Mouse (Mus musculus): ENCODE results near the gene 1190005I06Rik. TPM values are rescaled to one million over a fixed set of nuclear protein-coding genes. Genes with fewer than 3 reads are reported as not detected.
A peak's percentile ranks its signal among the peaks of the same experiment; 100 is the strongest.

Gene 1190005I06Rik
- polyA plus RNA-seq, 1 experiment from 2014 or later: 2.3 TPM

DNA sequence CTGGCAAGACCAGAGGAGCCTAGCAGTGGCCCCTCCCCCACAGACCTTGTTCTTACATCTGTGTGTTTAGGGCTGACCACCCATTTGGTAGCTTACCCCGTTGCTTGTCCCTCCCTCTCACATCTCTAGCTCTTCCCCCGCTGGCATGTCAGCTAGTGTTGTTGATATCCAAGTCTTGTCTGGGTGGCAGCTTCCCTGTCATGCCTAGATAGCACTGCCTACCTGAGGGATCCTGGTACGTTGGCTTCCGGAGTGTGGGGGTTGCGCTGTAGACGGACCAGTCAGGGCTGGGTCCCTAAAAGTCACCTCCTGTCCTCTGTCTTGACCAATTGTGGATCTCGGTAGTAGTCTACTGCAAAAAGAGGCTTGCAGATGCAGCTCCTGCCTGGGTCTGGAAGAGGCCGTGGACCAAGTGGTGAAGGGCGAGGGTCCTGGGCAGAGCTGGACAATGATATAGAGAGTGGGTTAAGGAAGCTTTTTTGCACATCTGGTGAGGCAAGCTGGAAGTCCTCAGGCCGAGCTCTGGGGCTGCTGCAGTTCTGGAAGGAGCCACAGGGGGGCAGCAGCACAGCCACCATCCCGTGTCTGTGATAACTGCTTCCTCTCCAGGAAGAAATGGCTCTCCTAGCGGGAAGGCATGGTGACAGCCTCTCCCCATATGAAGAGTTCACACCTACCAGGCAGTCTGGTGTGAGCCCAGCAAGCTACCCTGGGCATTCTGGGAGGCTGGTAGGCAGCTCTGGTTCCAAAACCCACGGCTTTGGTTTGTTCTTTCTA lies 77.3 kb downstream of the 1190005I06Rik start:
- peaks cover 9% of the 10 kb centered on the region for H3K4me1 ChIP-seq (replicated peaks; ENCODE audit: control insufficient read depth, insufficient read depth, low read length)
- no peak overlapping the region for H3K4me3 ChIP-seq (ENCODE audit: low read depth, low read length)
- H3K4me2 ChIP-seq (ENCODE audit: low read depth, low read length, severe bottlenecking): no peak overlapping the region
- no peaks in the 10 kb centered on the region for H3K27me3 ChIP-seq (ENCODE audit: control insufficient read depth, insufficient read depth, low read length)
- H3K9me3 ChIP-seq (ENCODE audit: control insufficient read depth, low read length): no peaks in the 10 kb centered on the region
- H3K27ac ChIP-seq (ENCODE audit: low read depth, low read length): no peak overlapping the region
- DNase-seq (ENCODE audit: low spot score) (peak; percentile 92), ATAC-seq (replicated peaks; ENCODE audit: low FRiP score) (no peak)
- 64% methylated on average over 13 of the region's 13 CpGs for WGBS
- no peak overlapping the region for H3K9ac ChIP-seq (ENCODE audit: low read length)
- H3K36me3 ChIP-seq (ENCODE audit: control insufficient read depth, insufficient read depth, low read length): peaks cover 28% of the 10 kb centered on the region

DNA sequence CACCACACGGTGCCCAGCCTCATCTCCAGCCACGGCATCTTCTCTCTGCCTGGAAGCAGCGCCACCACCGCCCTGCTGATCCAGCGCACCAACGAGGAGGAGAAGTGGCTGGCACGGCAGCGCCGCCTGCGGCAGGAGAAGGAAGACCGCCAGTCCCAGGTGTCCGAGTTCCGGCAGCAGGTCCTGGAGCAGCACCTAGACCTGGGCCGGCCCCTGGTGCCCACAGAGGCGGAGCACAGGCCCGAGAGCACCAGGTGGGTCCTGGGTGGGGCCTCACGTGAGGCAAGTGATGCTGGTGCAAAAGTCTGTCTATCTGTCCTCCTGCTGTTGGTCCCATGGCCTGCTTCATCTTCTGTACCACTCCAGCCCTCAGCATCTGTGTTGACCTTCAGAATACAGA lies 78.3 kb downstream of the 1190005I06Rik start:
- no peak overlapping the region for H3K4me2 ChIP-seq (ENCODE audit: low read depth, low read length, severe bottlenecking)
- no peak overlapping the region for H3K27ac ChIP-seq (ENCODE audit: low read depth, low read length)
- peaks cover 21% of the 10 kb centered on the region for H3K36me3 ChIP-seq (ENCODE audit: control insufficient read depth, insufficient read depth, low read length)
- H3K4me1 ChIP-seq (replicated peaks; ENCODE audit: control insufficient read depth, insufficient read depth, low read length): peaks cover 17% of the 10 kb centered on the region
- H3K4me3 ChIP-seq (ENCODE audit: low read depth, low read length): no peak overlapping the region
- no peak for DNase-seq (ENCODE audit: low spot score)
- no peaks in the 10 kb centered on the region for H3K27me3 ChIP-seq (ENCODE audit: control insufficient read depth, insufficient read depth, low read length)
- no peak overlapping the region for H3K9ac ChIP-seq (ENCODE audit: low read length)
- no peak for ATAC-seq (replicated peaks; ENCODE audit: low FRiP score)
- H3K9me3 ChIP-seq (ENCODE audit: control insufficient read depth, low read length): no peaks in the 10 kb centered on the region
- 95% methylated on average over 16 of the region's 17 CpGs for WGBS

DNA sequence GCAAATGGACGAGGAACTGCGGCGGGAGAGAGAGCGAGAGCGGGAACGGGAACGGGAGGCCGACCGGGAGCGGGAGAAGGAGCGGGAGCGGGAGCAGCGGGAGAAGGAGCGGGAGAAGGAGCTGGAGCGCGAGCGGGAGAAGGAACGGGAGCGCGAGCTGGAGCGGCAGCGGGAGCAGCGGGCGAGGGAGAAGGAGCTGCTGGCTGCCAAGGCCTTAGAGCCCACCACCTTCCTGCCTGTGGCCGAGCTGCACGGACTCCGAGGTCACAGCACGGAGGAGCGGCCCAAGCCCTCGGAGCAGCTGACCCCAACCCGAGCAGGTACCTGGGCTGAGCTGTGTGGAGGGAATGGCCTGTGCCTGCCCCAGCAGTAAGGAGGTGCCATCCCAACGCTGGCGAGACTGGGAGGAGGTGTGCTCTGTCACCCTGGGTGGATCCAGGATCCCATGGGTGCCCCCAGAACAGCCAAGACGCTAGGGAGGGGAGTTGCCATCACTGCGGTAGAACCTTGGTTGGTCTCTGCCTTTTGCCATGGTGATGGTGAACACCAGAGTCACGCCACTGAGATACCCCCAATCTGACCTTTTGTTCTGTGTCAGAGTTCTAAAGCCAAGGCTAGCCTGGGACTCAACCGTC lies 79.2 kb downstream of the 1190005I06Rik start:
- Histone ChIP-seq H3K4me2 (ENCODE audit: low read depth, low read length, severe bottlenecking) (no peak overlapping the region), H3K27ac (ENCODE audit: low read depth, low read length) (no peak overlapping the region), H3K36me3 (ENCODE audit: control insufficient read depth, insufficient read depth, low read length) (peaks cover 20% of the 10 kb centered on the region), H3K4me1 (replicated peaks; ENCODE audit: control insufficient read depth, insufficient read depth, low read length) (peaks cover 25% of the 10 kb centered on the region), H3K4me3 (ENCODE audit: low read depth, low read length) (no peak overlapping the region), H3K27me3 (ENCODE audit: control insufficient read depth, insufficient read depth, low read length) (no peaks in the 10 kb centered on the region), H3K9me3 (ENCODE audit: control insufficient read depth, low read length) (no peaks in the 10 kb centered on the region), H3K9ac (ENCODE audit: low read length) (no peak overlapping the region)
- 98% methylated on average over 36 of the region's 37 CpGs for WGBS
- ATAC-seq (replicated peaks; ENCODE audit: low FRiP score): no peak
- no peak for DNase-seq (ENCODE audit: low spot score)

DNA sequence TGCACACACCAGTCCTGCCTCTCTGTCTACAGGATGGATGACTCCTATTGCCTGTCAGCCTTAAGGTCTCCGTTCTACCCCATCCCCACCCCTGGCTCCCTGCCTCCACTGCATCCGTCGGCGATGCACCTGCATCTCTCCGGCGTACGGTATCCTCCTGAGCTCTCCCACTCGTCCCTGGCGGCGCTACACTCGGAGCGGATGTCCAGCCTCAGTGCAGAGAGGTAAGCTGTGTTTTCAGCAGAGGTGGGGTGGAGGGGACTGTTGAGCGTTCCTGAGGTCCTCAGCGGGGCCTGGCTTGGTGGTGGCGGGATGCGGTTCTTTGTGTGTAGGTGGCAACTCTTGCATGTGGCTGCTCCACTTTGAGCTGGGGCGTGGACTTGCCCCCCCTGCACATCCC lies 79.7 kb downstream of the 1190005I06Rik start:
- Histone ChIP-seq H3K9ac (ENCODE audit: low read length) (no peak overlapping the region), H3K27me3 (ENCODE audit: control insufficient read depth, insufficient read depth, low read length) (no peaks in the 10 kb centered on the region), H3K36me3 (ENCODE audit: control insufficient read depth, insufficient read depth, low read length) (peaks cover 20% of the 10 kb centered on the region), H3K4me1 (replicated peaks; ENCODE audit: control insufficient read depth, insufficient read depth, low read length) (peaks cover 30% of the 10 kb centered on the region), H3K9me3 (ENCODE audit: control insufficient read depth, low read length) (no peaks in the 10 kb centered on the region), H3K4me2 (ENCODE audit: low read depth, low read length, severe bottlenecking) (no peak overlapping the region), H3K4me3 (ENCODE audit: low read depth, low read length) (no peak overlapping the region), H3K27ac (ENCODE audit: low read depth, low read length) (no peak overlapping the region)
- 98% methylated on average over 17 of the region's 17 CpGs for WGBS
- ATAC-seq (replicated peaks; ENCODE audit: low FRiP score) (no peak), DNase-seq (ENCODE audit: low spot score) (no peak)

DNA sequence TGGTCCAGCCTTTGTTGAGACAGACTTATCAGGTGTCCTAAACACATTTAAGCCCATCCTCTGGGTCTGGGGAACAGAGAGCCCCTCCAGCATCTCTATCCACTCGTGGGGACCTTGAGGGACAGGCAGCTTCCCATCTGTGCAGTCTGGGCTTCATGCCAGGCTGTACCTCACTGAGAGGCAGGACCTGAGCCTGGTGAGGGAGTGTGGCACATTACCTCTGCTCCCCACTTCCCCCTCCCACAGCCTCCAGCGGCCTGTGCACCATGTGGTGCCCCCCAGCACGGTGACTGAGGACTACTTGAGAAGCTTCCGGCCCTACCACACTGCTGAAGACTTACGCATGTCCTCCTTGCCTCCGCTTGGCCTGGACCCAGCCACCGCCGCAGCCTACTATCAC lies 80.8 kb downstream of the 1190005I06Rik start:
- Histone ChIP-seq H3K36me3 (ENCODE audit: control insufficient read depth, insufficient read depth, low read length) (peaks cover 16% of the 10 kb centered on the region), H3K9ac (ENCODE audit: low read length) (no peak overlapping the region), H3K4me1 (replicated peaks; ENCODE audit: control insufficient read depth, insufficient read depth, low read length) (peaks cover 40% of the 10 kb centered on the region), H3K4me3 (ENCODE audit: low read depth, low read length) (no peak overlapping the region), H3K4me2 (ENCODE audit: low read depth, low read length, severe bottlenecking) (no peak overlapping the region), H3K27ac (ENCODE audit: low read depth, low read length) (no peak overlapping the region), H3K9me3 (ENCODE audit: control insufficient read depth, low read length) (no peaks in the 10 kb centered on the region), H3K27me3 (ENCODE audit: control insufficient read depth, insufficient read depth, low read length) (no peaks in the 10 kb centered on the region)
- 91% methylated on average over 8 of the region's 8 CpGs for WGBS
- ATAC-seq (replicated peaks; ENCODE audit: low FRiP score) (no peak), DNase-seq (ENCODE audit: low spot score) (no peak)

DNA sequence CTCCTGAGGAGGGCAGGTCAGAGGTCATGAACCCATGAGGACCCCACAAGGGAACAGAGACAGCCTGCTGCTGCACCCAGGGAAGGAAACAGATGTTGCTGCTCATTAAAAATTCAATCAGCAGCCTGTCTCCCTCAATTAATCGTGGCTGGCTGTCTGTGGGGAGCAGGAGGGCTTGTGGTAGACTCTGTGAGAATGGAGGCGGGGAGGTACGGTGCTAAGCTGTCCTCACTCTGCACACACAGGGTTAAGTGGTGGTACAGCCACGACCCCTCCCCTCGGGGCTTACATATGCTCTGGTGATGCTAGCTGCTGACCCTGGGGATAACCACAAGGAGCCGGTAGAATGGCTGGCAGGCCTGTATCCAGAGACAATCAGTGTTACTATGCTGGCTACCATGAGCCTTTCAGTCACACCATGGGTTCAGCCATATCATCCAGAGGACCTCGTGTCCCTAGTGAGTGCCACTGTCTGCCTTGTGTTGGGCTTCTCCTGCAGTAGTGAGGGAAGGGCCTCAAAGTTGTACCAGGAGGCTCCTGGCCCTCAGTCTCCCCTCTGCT lies 82.2 kb downstream of the 1190005I06Rik start:
- no peak overlapping the region for H3K4me3 ChIP-seq (ENCODE audit: low read depth, low read length)
- H3K4me2 ChIP-seq (ENCODE audit: low read depth, low read length, severe bottlenecking): no peak overlapping the region
- DNase-seq (ENCODE audit: low spot score) (no peak), ATAC-seq (replicated peaks; ENCODE audit: low FRiP score) (peak; percentile 40)
- H3K27me3 ChIP-seq (ENCODE audit: control insufficient read depth, insufficient read depth, low read length): no peaks in the 10 kb centered on the region
- H3K9me3 ChIP-seq (ENCODE audit: control insufficient read depth, low read length): no peaks in the 10 kb centered on the region
- peak overlapping the region; percentile 20; the same call in 1 of the 2 replicates for H3K9ac ChIP-seq (ENCODE audit: low read length)
- H3K27ac ChIP-seq (ENCODE audit: low read depth, low read length): peak overlapping the region; percentile 66
- peaks cover 16% of the 10 kb centered on the region for H3K36me3 ChIP-seq (ENCODE audit: control insufficient read depth, insufficient read depth, low read length)
- H3K4me1 ChIP-seq (replicated peaks; ENCODE audit: control insufficient read depth, insufficient read depth, low read length): peaks cover 53% of the 10 kb centered on the region
- 9% methylated on average over 7 of the region's 7 CpGs for WGBS

DNA sequence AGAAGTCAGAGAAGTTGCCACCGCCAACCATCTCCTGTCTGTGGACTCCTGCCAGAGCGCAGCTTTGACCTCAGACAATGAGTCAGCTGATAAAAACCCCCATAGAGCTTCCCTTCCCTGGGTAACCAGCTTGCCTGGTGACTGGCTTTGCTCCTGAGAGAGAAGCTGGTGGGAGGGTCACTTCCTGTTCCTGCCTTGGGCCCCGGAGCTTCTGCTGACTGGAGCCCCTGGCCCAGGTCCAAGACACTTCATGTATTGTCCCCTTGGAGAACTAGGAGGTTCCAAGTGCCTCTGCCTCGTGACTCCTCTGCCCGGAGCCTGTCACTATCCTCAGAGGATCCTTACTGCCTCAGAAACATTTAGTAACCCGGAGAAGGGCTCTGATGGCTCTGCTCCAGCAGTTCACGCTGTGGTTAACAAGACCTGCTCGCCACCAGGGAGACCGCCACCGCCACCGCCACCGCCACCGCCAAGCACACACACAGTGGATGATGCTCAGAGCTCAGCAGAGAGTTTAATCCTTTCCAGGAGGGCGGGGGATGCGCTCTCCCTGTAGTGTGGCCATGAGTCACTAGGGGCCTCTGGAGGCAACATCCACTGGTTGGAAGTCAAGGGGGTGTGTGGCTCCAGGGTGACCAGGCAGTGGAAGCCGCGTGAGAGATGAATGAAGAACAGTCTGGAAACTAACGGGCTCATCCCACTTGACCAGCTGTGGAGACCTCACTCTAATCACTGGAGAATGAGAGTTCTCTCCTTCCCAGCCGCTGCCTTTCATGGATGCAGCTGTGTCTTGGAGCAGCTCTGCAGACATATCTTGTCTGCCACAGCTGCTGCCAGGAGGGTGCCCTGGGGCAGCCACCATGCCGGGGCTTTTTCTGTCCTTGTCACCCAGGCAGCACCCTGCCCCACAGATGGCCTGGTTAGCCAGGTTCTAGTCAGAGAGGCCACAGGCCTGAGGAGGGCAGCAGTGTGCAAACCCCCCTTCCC lies 83.3 kb downstream of the 1190005I06Rik start:
- H3K4me2 ChIP-seq (ENCODE audit: low read depth, low read length, severe bottlenecking): 0 out of 2 replicates have a peak overlapping the region, but pooled peaks have one; percentile 8
- H3K27me3 ChIP-seq (ENCODE audit: control insufficient read depth, insufficient read depth, low read length): no peaks in the 10 kb centered on the region
- WGBS: 15% methylated on average over 20 of the region's 20 CpGs
- H3K9me3 ChIP-seq (ENCODE audit: control insufficient read depth, low read length): no peaks in the 10 kb centered on the region
- peak overlapping the region; percentile 87 for H3K27ac ChIP-seq (ENCODE audit: low read depth, low read length)
- ATAC-seq (replicated peaks; ENCODE audit: low FRiP score) (no peak; the same call in 1 of the 2 replicates), DNase-seq (ENCODE audit: low spot score) (peak; percentile 77)
- no peak overlapping the region for H3K4me3 ChIP-seq (ENCODE audit: low read depth, low read length)
- H3K9ac ChIP-seq (ENCODE audit: low read length): peak overlapping the region; percentile 27
- peaks cover 63% of the 10 kb centered on the region for H3K4me1 ChIP-seq (replicated peaks; ENCODE audit: control insufficient read depth, insufficient read depth, low read length)
- H3K36me3 ChIP-seq (ENCODE audit: control insufficient read depth, insufficient read depth, low read length): peaks cover 16% of the 10 kb centered on the region

DNA sequence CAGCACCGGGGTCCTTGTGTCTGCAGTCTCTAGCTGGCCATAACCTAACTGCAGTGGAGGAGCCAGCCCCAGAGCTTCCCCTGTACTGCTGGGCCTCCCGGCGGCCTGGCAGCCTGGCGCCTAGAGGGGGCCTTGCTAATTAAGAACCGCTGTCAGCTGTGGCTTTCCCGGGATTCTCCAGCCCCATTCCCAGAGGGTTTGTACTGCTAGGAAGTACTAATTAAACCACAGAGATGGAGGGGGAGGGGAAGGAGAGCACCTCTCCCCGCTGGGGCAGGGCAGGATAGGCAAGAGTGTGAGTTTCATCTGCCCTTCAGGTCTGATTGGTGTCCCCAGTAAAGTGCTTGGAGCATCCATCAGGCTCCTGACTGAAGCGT lies 84.1 kb downstream of the 1190005I06Rik start:
- H3K27me3 ChIP-seq (ENCODE audit: control insufficient read depth, insufficient read depth, low read length): no peaks in the 10 kb centered on the region
- ATAC-seq (replicated peaks; ENCODE audit: low FRiP score) (peak; percentile 33), DNase-seq (ENCODE audit: low spot score) (peak; percentile 84)
- H3K4me1 ChIP-seq (replicated peaks; ENCODE audit: control insufficient read depth, insufficient read depth, low read length): peaks cover 72% of the 10 kb centered on the region
- 7% methylated on average over 8 of the region's 8 CpGs for WGBS
- H3K9me3 ChIP-seq (ENCODE audit: control insufficient read depth, low read length): no peaks in the 10 kb centered on the region
- peak overlapping the region; percentile 87 for H3K27ac ChIP-seq (ENCODE audit: low read depth, low read length)
- H3K4me2 ChIP-seq (ENCODE audit: low read depth, low read length, severe bottlenecking): 0 out of 2 replicates have a peak overlapping the region, but pooled peaks have one; percentile 18
- no peak overlapping the region for H3K4me3 ChIP-seq (ENCODE audit: low read depth, low read length)
- H3K36me3 ChIP-seq (ENCODE audit: control insufficient read depth, insufficient read depth, low read length): peaks cover 13% of the 10 kb centered on the region
- no peak overlapping the region; the same call in 1 of the 2 replicates for H3K9ac ChIP-seq (ENCODE audit: low read length)
